ENCODE assay signal across 8 mouse cellular contexts in genomic region chr17:70633181-70633944, GRCm38 (mm10).
DNase-seq lines count a peak whose midpoint lies in the region; ATAC-seq and TF ChIP-seq lines count a peak whose summit lies in the region.

No protein-coding gene starts in this region.

- TF ChIP-seq CTCF in liver, postnatal 0 days (IDR thresholded peaks at IDR 0.05; ENCODE audit: low read depth): peak; percentile 64

- H3K9me3 ChIP-seq in ES-E14 (ENCODE audit: control insufficient read depth, insufficient read depth, low read depth, low read length): no peaks in the 10 kb centered on the region
- H3K9me3 ChIP-seq in forebrain, embryonic 16.5 days (ENCODE audit: control insufficient read depth, low read length): no peaks in the 10 kb centered on the region
- no peaks in the 10 kb centered on the region for H3K9me3 ChIP-seq in liver, postnatal 0 days (ENCODE audit: low read length)

- 7% methylated on average over 9 of the region's 9 CpGs for WGBS in forebrain, embryonic 16.5 days
- WGBS in liver, postnatal 0 days (ENCODE audit: insufficient replicate concordance): 23% methylated on average over 9 of the region's 9 CpGs

- peak; percentile 93 for ATAC-seq in forebrain, embryonic 16.5 days
- no peak for ATAC-seq in liver, postnatal 0 days

- H3K27ac ChIP-seq in ES-E14 (ENCODE audit: insufficient read depth, low read depth, low read length, poor library complexity, severe bottlenecking): no peak overlapping the region
- H3K27ac ChIP-seq in forebrain, embryonic 16.5 days (ENCODE audit: low read length): peak overlapping the region; percentile 44; the same call in 1 of the 2 replicates
- no peak overlapping the region for H3K27ac ChIP-seq in liver, postnatal 0 days (ENCODE audit: low read depth)

- no peak overlapping the region for H3K9ac ChIP-seq in ES-E14 (ENCODE audit: insufficient read depth, low read depth, low read length, poor library complexity, severe bottlenecking)
- no peak overlapping the region for H3K9ac ChIP-seq in forebrain, embryonic 16.5 days (replicated peaks; ENCODE audit: low read depth, low read length)
- H3K9ac ChIP-seq in liver, postnatal 0 days (replicated peaks): no peak overlapping the region

- DNase-seq in ES-E14 (ENCODE audit: low read depth, low spot score): peak; percentile 61
- DNase-seq in cerebellum, adult 11-12 months: peak; percentile 84
- DNase-seq in heart, postnatal 14 days: peak; percentile 64 to 82
- peak; percentile 86 to 88 for DNase-seq in kidney, postnatal 4 days
- DNase-seq in liver, postnatal 0 days: peak; percentile 47
- DNase-seq in ovary, postnatal 10 days (ENCODE audit: low spot score): peak; percentile 52
- peak; percentile 56 for DNase-seq in urinary bladder, postnatal 25 days (ENCODE audit: low spot score)

- H3K4me2 ChIP-seq in forebrain, embryonic 16.5 days (ENCODE audit: low read length): no peak overlapping the region
- no peak overlapping the region for H3K4me2 ChIP-seq in liver, postnatal 0 days (ENCODE audit: low read depth, low read length)

- H3K4me3 ChIP-seq in ES-E14 (ENCODE audit: insufficient read depth in 1 of 2, low read depth in 1 of 2, low read length in 2 of 2, poor library complexity in 1 of 2, severe bottlenecking in 1 of 2): no peak overlapping the region
- no peak overlapping the region for H3K4me3 ChIP-seq in forebrain, embryonic 16.5 days (replicated peaks; ENCODE audit: low read length)
- no peak overlapping the region for H3K4me3 ChIP-seq in liver, postnatal 0 days (ENCODE audit: low read depth, low read length)

- intact Hi-C loops in heart, postnatal 14 days (cut with DNase I): loop anchor here (1.0 to 2.0 kb wide), 2 partner anchors 107 to 203 kb away; no protein-coding TSS in a partner anchor

- in situ Hi-C loops in ES-E14 (cut with MboI; ENCODE audit: low sequenced_read_pairs in 2 of 2, unreplicated experiment in 2 of 2): no loop called here

- no peaks in the 10 kb centered on the region for H3K4me1 ChIP-seq in ES-E14 (ENCODE audit: control insufficient read depth in 2 of 2, insufficient read depth in 2 of 2, low read length in 2 of 2, poor library complexity in 1 of 2)
- peaks cover 17% of the 10 kb centered on the region for H3K4me1 ChIP-seq in forebrain, embryonic 16.5 days (replicated peaks; ENCODE audit: control insufficient read depth, insufficient read depth, low read length)
- H3K4me1 ChIP-seq in liver, postnatal 0 days (ENCODE audit: insufficient read depth): no peaks in the 10 kb centered on the region

- no peaks in the 10 kb centered on the region for H3K27me3 ChIP-seq in forebrain, embryonic 16.5 days (replicated peaks; ENCODE audit: control insufficient read depth, insufficient read depth, low read length)
- H3K27me3 ChIP-seq in liver, postnatal 0 days (ENCODE audit: insufficient read depth, low read length): no peaks in the 10 kb centered on the region

- H3K36me3 ChIP-seq in ES-E14 (ENCODE audit: control insufficient read depth, insufficient read depth, low read length, poor library complexity, severe bottlenecking): no peaks in the 10 kb centered on the region
- no peaks in the 10 kb centered on the region for H3K36me3 ChIP-seq in forebrain, embryonic 16.5 days (ENCODE audit: control insufficient read depth, insufficient read depth)
- no peaks in the 10 kb centered on the region for H3K36me3 ChIP-seq in liver, postnatal 0 days (replicated peaks; ENCODE audit: insufficient read depth, low read length)

- TF ChIP-seq EP300 in liver, postnatal 0 days (IDR thresholded peaks at IDR 0.05; ENCODE audit: low read depth): no peak

TF ChIP-seq in ES-E14, 5 proteins besides CTCF, POLR2A, EP300 and RAD21:
- TF ChIP-seq ZC3H11A (IDR thresholded peaks at IDR 0.05; ENCODE audit: borderline replicate concordance, low read depth, low read length) (peak; percentile 69), HCFC1 (IDR thresholded peaks at IDR 0.05; ENCODE audit: borderline replicate concordance, insufficient read depth, low read length) (no peak)
